Mouse (Mus musculus): ENCODE data around the gene Col8a2. TPM values are rescaled to one million over a fixed set of nuclear protein-coding genes. Genes with fewer than 3 reads are reported as not detected.

Col8a2 gene
- polyA plus RNA-seq, 1 experiment from 2014 or later = 14.2 TPM

- 45% methylated on average over 7 of the region's 7 CpGs for WGBS
- Histone ChIP-seq H3K36me3 (no peaks in the 10 kb centered on the region), H3K27ac (peak overlapping the region; percentile 95; the same call in 1 of the 2 replicates), H3K9ac (no peak overlapping the region), H3K9me3 (no peaks in the 10 kb centered on the region), H3K4me3 (replicated peaks) (peak overlapping the region; percentile 77; the same call in 1 of the 2 replicates), H3K4me1 (peaks cover 47% of the 10 kb centered on the region), H3K27me3 (replicated peaks) (no peaks in the 10 kb centered on the region), H3K4me2 (peak overlapping the region; percentile 21; the same call in 1 of the 2 replicates)
- ATAC-seq (ENCODE audit: insufficient read depth, low FRiP score, low read depth) = no peak
Observed at GRCm38 (mm10) chr4:126261675-126262074, 24.9 kb upstream of the Col8a2 start.

- Histone ChIP-seq H3K36me3 (no peaks in the 10 kb centered on the region), H3K9ac (peak within 1 kb of the TSS; percentile 80)
Observed at GRCm38 (mm10) chr4:126262119-126262807, 24.3 kb upstream of the Col8a2 start, which contains the start of gene Trappc3. Gene Trappc3 (plus strand): TSS chr4:126262325.

DNA sequence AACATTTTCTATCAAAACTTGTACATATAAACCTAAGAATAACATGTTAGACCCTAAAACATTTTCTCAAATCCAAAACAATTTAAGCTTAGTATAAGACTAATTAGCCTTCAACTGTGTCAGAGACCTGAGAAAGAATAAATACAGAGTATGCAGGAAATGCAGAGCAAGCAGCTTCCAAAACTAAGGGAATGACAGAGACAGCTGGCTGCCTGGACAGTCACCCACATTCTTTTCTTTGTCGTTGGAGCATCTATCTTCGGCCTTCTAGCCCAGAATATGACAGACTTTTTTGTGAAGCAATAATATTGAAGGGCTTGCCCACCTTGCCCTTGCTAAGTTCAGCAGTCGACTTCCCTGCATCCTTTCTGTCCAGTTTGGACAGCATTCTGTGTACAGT lies 17.3 kb upstream of the Col8a2 start:
- Histone ChIP-seq H3K36me3 (peaks cover 16% of the 10 kb centered on the region), H3K27me3 (replicated peaks) (no peaks in the 10 kb centered on the region), H3K9me3 (no peaks in the 10 kb centered on the region), H3K4me1 (no peaks in the 10 kb centered on the region), H3K9ac (no peak overlapping the region), H3K4me2 (no peak overlapping the region), H3K4me3 (replicated peaks) (no peak overlapping the region), H3K27ac (no peak overlapping the region)
- no peak for ATAC-seq (ENCODE audit: insufficient read depth, low FRiP score, low read depth)
- WGBS = 70% methylated on average over 3 of the region's 3 CpGs

More at GRCm38 (mm10) chr4:126262119-126262807, 24.3 kb upstream of the Col8a2 start, which contains the start of gene Trappc3:
- Histone ChIP-seq H3K9me3 (no peaks in the 10 kb centered on the region), H3K27me3 (replicated peaks) (no peaks in the 10 kb centered on the region), H3K4me3 (replicated peaks) (peak within 1 kb of the TSS; percentile 77), H3K4me1 (peaks cover 43% of the 10 kb centered on the region), H3K27ac (peak within 1 kb of the TSS; percentile 95), H3K4me2 (peak within 1 kb of the TSS; percentile 82)
- ATAC-seq (ENCODE audit: insufficient read depth, low FRiP score, low read depth) = peak; percentile 93
- WGBS = under 1% methylated on average over 46 of the region's 46 CpGs

DNA sequence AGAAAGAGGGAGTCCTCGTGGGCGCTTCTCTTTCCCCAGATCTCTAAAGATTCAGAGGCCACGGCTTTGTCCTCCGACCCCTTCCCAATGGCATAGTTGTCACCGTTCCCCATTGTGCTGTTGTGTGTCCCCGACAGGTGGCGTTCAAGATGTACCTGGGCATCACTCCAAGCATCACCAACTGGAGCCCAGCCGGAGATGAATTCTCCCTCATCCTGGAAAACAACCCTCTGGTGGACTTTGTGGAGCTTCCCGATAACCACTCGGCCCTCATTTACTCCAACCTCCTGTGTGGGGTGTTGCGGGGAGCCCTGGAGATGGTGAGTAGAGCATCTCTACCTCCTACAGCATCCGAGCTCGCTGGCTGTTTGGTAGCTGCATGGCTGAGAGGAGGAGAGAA lies 12.8 kb upstream of the Col8a2 start:
- no peak overlapping the region for H3K27ac ChIP-seq
- no peak for ATAC-seq (ENCODE audit: insufficient read depth, low FRiP score, low read depth)
- no peaks in the 10 kb centered on the region for H3K9me3 ChIP-seq
- WGBS = 77% methylated on average over 13 of the region's 13 CpGs
- no peak overlapping the region for H3K9ac ChIP-seq
- H3K27me3 ChIP-seq (replicated peaks) = no peaks in the 10 kb centered on the region
- peaks cover 6% of the 10 kb centered on the region; the same call in 1 of the 2 replicates for H3K4me1 ChIP-seq
- H3K36me3 ChIP-seq = peaks cover 16% of the 10 kb centered on the region
- H3K4me2 ChIP-seq = no peak overlapping the region
- H3K4me3 ChIP-seq (replicated peaks) = no peak overlapping the region

DNA sequence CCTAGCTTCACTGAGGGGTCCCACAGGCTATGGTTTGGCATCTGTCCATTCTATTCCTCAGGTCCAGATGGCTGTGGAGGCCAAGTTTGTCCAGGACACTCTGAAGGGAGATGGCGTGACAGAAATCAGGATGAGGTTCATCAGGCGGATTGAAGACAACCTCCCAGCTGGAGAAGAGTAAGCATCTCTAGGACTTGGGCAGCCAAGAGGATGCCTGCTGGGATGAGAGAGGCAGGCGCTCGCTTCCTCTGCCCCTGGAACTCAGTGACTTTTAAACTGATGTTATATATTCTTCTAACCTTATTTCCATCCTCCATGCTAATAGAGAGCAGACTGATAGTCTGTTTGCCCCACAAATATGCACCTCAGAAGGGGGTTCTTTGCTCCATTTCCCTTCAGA lies 11.5 kb upstream of the Col8a2 start:
- Histone ChIP-seq H3K9me3 (no peaks in the 10 kb centered on the region), H3K36me3 (peaks cover 16% of the 10 kb centered on the region), H3K4me2 (no peak overlapping the region), H3K4me3 (replicated peaks) (no peak overlapping the region), H3K27me3 (replicated peaks) (no peaks in the 10 kb centered on the region), H3K4me1 (peaks cover 6% of the 10 kb centered on the region; the same call in 1 of the 2 replicates), H3K27ac (no peak overlapping the region), H3K9ac (no peak overlapping the region)
- 90% methylated on average over 4 of the region's 4 CpGs for WGBS
- ATAC-seq (ENCODE audit: insufficient read depth, low FRiP score, low read depth) = no peak

- peak; percentile 14; the same call in 1 of the 2 replicates for ATAC-seq (ENCODE audit: insufficient read depth, low FRiP score, low read depth)
- no peak overlapping the region for H3K4me2 ChIP-seq
- no peak overlapping the region for H3K27ac ChIP-seq
- peaks cover 6% of the 10 kb centered on the region; the same call in 1 of the 2 replicates for H3K4me1 ChIP-seq
- no peak overlapping the region for H3K4me3 ChIP-seq (replicated peaks)
- WGBS = 75% methylated on average over 13 of the region's 13 CpGs
- no peak overlapping the region for H3K9ac ChIP-seq
- peaks cover 16% of the 10 kb centered on the region for H3K36me3 ChIP-seq
- no peaks in the 10 kb centered on the region for H3K9me3 ChIP-seq
- no peaks in the 10 kb centered on the region for H3K27me3 ChIP-seq (replicated peaks)
Observed at GRCm38 (mm10) chr4:126275681-126276131, 10.9 kb upstream of the Col8a2 start.

GRCm38 (mm10) chr4:126277906-126278564 lies 8.6 kb upstream of the Col8a2 start:
- peaks cover 6% of the 10 kb centered on the region; the same call in 1 of the 2 replicates for H3K4me1 ChIP-seq
- WGBS = 9% methylated on average over 13 of the region's 13 CpGs
- no peak overlapping the region for H3K4me3 ChIP-seq (replicated peaks)
- ATAC-seq (ENCODE audit: insufficient read depth, low FRiP score, low read depth) = no peak
- no peaks in the 10 kb centered on the region for H3K9me3 ChIP-seq
- no peak overlapping the region for H3K27ac ChIP-seq
- peak overlapping the region; percentile 40 for H3K4me2 ChIP-seq
- no peaks in the 10 kb centered on the region for H3K27me3 ChIP-seq (replicated peaks)
- H3K36me3 ChIP-seq = peaks cover 11% of the 10 kb centered on the region
- H3K9ac ChIP-seq = no peak overlapping the region

DNA sequence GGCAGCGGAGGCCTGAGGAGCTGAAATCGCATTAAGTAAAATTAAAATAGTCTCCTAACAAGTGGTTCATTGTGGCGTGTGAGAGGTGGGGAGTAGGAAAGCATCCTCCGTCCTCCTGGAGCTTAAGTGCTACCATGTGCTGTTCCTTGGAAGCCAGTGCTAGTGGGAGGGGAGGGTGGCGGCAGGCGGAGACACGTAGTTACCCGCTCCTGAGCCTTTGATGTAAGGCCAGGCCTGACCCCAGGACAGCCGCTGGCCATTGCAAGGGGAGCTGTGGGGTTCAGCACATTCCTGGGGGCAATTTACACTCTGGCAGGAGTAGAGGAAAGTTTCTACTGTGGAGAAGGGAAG lies 8.1 kb upstream of the Col8a2 start:
- no peak for ATAC-seq (ENCODE audit: insufficient read depth, low FRiP score, low read depth)
- H3K4me2 ChIP-seq = no peak overlapping the region
- no peak overlapping the region for H3K27ac ChIP-seq
- no peaks in the 10 kb centered on the region for H3K9me3 ChIP-seq
- H3K4me3 ChIP-seq (replicated peaks) = no peak overlapping the region
- H3K36me3 ChIP-seq = peaks cover 7% of the 10 kb centered on the region
- H3K4me1 ChIP-seq = peaks cover 6% of the 10 kb centered on the region; the same call in 1 of the 2 replicates
- WGBS = 39% methylated on average over 9 of the region's 9 CpGs
- H3K27me3 ChIP-seq (replicated peaks) = 0 out of 2 replicates have a peak, but pooled peaks cover 4% of the 10 kb centered on the region
- H3K9ac ChIP-seq = no peak overlapping the region

DNA sequence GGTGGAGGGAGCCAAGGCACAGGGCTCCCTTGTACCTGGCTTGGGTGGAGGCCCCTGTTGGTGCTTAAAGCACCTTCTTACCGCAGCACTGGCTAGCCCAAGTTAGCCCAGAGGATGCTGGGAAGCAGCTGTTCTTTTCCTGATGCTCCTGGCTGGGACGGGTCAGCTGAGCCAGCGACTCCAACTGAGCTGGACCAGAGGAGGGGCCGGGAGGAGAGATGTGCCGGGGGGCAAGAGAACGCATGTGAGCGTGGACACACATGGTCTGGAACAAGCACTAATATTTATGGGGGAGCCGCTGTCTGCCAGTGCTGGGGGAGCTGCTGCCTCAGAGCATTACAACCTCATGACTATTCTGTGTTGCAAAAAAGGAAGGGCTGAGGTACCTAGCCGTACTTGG lies 7.6 kb upstream of the Col8a2 start:
- 66% methylated on average over 9 of the region's 9 CpGs for WGBS
- no peaks in the 10 kb centered on the region for H3K9me3 ChIP-seq
- H3K27ac ChIP-seq = no peak overlapping the region
- peaks cover 3% of the 10 kb centered on the region for H3K36me3 ChIP-seq
- peaks cover 6% of the 10 kb centered on the region; the same call in 1 of the 2 replicates for H3K4me1 ChIP-seq
- no peak overlapping the region for H3K4me2 ChIP-seq
- H3K9ac ChIP-seq = no peak overlapping the region
- H3K4me3 ChIP-seq (replicated peaks) = no peak overlapping the region
- H3K27me3 ChIP-seq (replicated peaks) = 0 out of 2 replicates have a peak, but pooled peaks cover 6% of the 10 kb centered on the region
- no peak for ATAC-seq (ENCODE audit: insufficient read depth, low FRiP score, low read depth)

GRCm38 (mm10) chr4:126281706-126282105 lies 4.9 kb upstream of the Col8a2 start:
- no peak for ATAC-seq (ENCODE audit: insufficient read depth, low FRiP score, low read depth)
- Histone ChIP-seq H3K9ac (no peak overlapping the region), H3K9me3 (no peaks in the 10 kb centered on the region), H3K27me3 (replicated peaks) (peaks cover 17% of the 10 kb centered on the region), H3K36me3 (no peaks in the 10 kb centered on the region), H3K4me1 (peaks cover 12% of the 10 kb centered on the region), H3K4me2 (no peak overlapping the region), H3K4me3 (replicated peaks) (no peak overlapping the region), H3K27ac (no peak overlapping the region)
- WGBS = 67% methylated on average over 9 of the region's 9 CpGs

GRCm38 (mm10) chr4:126283582-126283981 lies 3.0 kb upstream of the Col8a2 start:
- 84% methylated on average over 8 of the region's 8 CpGs for WGBS
- no peak for ATAC-seq (ENCODE audit: insufficient read depth, low FRiP score, low read depth)

More at GRCm38 (mm10) chr4:126283582-126283981, 3.0 kb upstream of the Col8a2 start:
- Histone ChIP-seq H3K27ac (no peak overlapping the region), H3K4me2 (no peak overlapping the region), H3K4me3 (replicated peaks) (no peak overlapping the region), H3K36me3 (no peaks in the 10 kb centered on the region), H3K9ac (no peak overlapping the region), H3K9me3 (no peaks in the 10 kb centered on the region), H3K4me1 (peaks cover 12% of the 10 kb centered on the region), H3K27me3 (replicated peaks) (peaks cover 29% of the 10 kb centered on the region)
